Mouse (Mus musculus): Measurements from ENCODE around the gene Tstd1.

Tstd1 gene

GRCm38 (mm10) chr1:171419291-171419882 lies 715 bp downstream of the Tstd1 start:
- no peak for DNase-seq (ENCODE audit: low spot score)

- no peak for DNase-seq (ENCODE audit: low spot score)
These were observed 1.2 kb downstream of the Tstd1 start for GRCm38 (mm10) chr1:171419905-171420304.

GRCm38 (mm10) chr1:171422504-171423095 lies 3.9 kb downstream of the Tstd1 start:
- no peak for DNase-seq (ENCODE audit: low spot score)

- no peak for DNase-seq (ENCODE audit: low spot score)
These were observed 6.0 kb downstream of the Tstd1 start for GRCm38 (mm10) chr1:171424638-171425037.

- no peak for DNase-seq (ENCODE audit: low spot score)
These were observed 6.5 kb downstream of the Tstd1 start for GRCm38 (mm10) chr1:171425126-171425525.

GRCm38 (mm10) chr1:171432158-171432557 lies 13.5 kb downstream of the Tstd1 start:
- DNase-seq (ENCODE audit: low spot score), result no peak

- DNase-seq (ENCODE audit: low spot score), result no peak
These were observed 16.7 kb downstream of the Tstd1 start for GRCm38 (mm10) chr1:171435288-171435814.

- no peak for DNase-seq (ENCODE audit: low spot score)
These were observed 17.3 kb downstream of the Tstd1 start for GRCm38 (mm10) chr1:171435974-171436373.

- DNase-seq (ENCODE audit: low spot score), result no peak
These were observed 18.8 kb downstream of the Tstd1 start, which contains the start of gene F11r for GRCm38 (mm10) chr1:171437264-171438013. Gene F11r (plus strand): TSS chr1:171437535.

- no peak for DNase-seq (ENCODE audit: low spot score)
These were observed 19.5 kb downstream of the Tstd1 start for GRCm38 (mm10) chr1:171438014-171438670.

- no peak for DNase-seq (ENCODE audit: low spot score)
These were observed 20.4 kb downstream of the Tstd1 start for GRCm38 (mm10) chr1:171439072-171439471.

- DNase-seq (ENCODE audit: low spot score), result no peak
These were observed 21.5 kb downstream of the Tstd1 start for GRCm38 (mm10) chr1:171440025-171440725.

- DNase-seq (ENCODE audit: low spot score), result no peak
These were observed 23.1 kb downstream of the Tstd1 start for GRCm38 (mm10) chr1:171441466-171442412.

GRCm38 (mm10) chr1:171442413-171442760 lies 23.7 kb downstream of the Tstd1 start:
- no peak for DNase-seq (ENCODE audit: low spot score)

- DNase-seq (ENCODE audit: low spot score), result no peak
These were observed 26.4 kb downstream of the Tstd1 start for GRCm38 (mm10) chr1:171445050-171445449.

GRCm38 (mm10) chr1:171446854-171447253 lies 28.2 kb downstream of the Tstd1 start:
- no peak for DNase-seq (ENCODE audit: low spot score)

GRCm38 (mm10) chr1:171447692-171448091 lies 29.0 kb downstream of the Tstd1 start:
- DNase-seq (ENCODE audit: low spot score), result no peak

- DNase-seq (ENCODE audit: low spot score), result no peak
These were observed 31.4 kb downstream of the Tstd1 start for GRCm38 (mm10) chr1:171450062-171450461.

- no peak for DNase-seq (ENCODE audit: low spot score)
These were observed 32.3 kb downstream of the Tstd1 start for GRCm38 (mm10) chr1:171451001-171451400.

- DNase-seq (ENCODE audit: low spot score), result no peak
These were observed 33.9 kb downstream of the Tstd1 start for GRCm38 (mm10) chr1:171452522-171452921.

- no peak for DNase-seq (ENCODE audit: low spot score)
These were observed 34.3 kb downstream of the Tstd1 start for GRCm38 (mm10) chr1:171452923-171453322.

All from layer of hippocampus, adult 9-10 months (tissue).